Mouse (Mus musculus): ENCODE results near the gene Ctrc.

- TF ChIP-seq CTCF (conservative IDR thresholded peaks at IDR 0.05; ENCODE audit: low read length) (no peak), POU5F1 (IDR thresholded peaks at IDR 0.05; ENCODE audit: borderline replicate concordance, low read length) (no peak)
Measured at GRCm38 (mm10) chr4:141794152-141794535, 52.0 kb downstream of the Ctrc start.

Data from E14TG2a.4 (cell line).